Mouse (Mus musculus) myocyte (in vitro differentiated cells): Measurements from ENCODE around the gene Gm21256. TPM values are rescaled to one million over a fixed set of nuclear protein-coding genes. Genes with fewer than 3 reads are reported as not detected.
"Not testable (repeated sequence)": the region's sequence is repeated elsewhere in the genome, so short reads cannot be mapped to it uniquely, and the experiment has no call there.

Experiments used
- H3K27me3 ChIP-seq: one replicate; pipeline ENCODE4 v1.6.1; 2011; ENCODE audit not compliant: control insufficient read depth, insufficient read depth, insufficient read length
- H3K36me3 ChIP-seq: one replicate; pipeline ENCODE4 v1.6.1; 2011; ENCODE audit not compliant: control insufficient read depth, insufficient read depth
- H3K4me2 ChIP-seq: one replicate; pipeline ENCODE4 v1.6.1; 2011; ENCODE audit warnings: low read depth, control low read depth
- H3K4me3 ChIP-seq: one replicate; pipeline ENCODE4 v1.5.1; 2011; ENCODE audit warnings: mild to moderate bottlenecking, control low read depth, moderate library complexity
- H3K79me2 ChIP-seq: one replicate; pipeline ENCODE4 v1.6.1; 2011; ENCODE audit not compliant: control insufficient read depth, insufficient read depth
- H3ac ChIP-seq: one replicate; pipeline ENCODE4 v1.6.1; 2011; ENCODE audit not compliant: control insufficient read depth, insufficient read length
- polyA plus RNA-seq: library from polyadenylated mRNA; unstranded; fragments of >200 nt; fragmentation: generic; extraction: Trizol; gene quantifications from one replicate; pipeline ENCODE4 v1.2.1, GENCODE M21; 2012; ENCODE audit warnings: missing spikeins

Gene Gm21256
- polyA plus RNA-seq: not detected

DNA sequence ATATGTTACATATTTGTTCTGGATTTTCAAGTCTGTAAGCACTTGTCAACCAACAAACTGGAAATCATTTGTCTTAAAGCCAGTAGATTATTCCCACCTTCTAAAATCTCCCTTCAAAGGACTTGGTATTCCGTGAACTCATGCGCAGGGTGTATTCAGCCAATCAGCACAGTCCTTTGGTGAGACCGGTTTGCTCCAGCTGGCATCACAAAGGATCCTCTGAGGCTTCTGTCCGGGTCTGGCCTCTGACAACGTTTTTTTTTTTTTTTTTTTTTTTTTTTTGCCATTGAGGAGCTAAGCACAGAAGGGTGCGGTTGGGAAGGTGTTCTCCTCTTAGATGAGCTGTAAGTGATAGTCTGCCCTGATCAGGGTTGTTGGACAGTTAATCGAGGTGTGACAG, at the start of gene Gm21256:
Gene Gm21256, plus strand, starts transcription at position 301 of the 400 bp plus-strand sequence.
- not testable (repeated sequence) for H3K36me3 ChIP-seq, H3K79me2 ChIP-seq, H3K4me2 ChIP-seq

More for the DNA sequence above, at the start of gene Gm21256:
- H3K4me3 ChIP-seq, H3ac ChIP-seq, H3K27me3 ChIP-seq: not testable (repeated sequence)

Other genes with a start within 250 kb of the Gm21256 start
- gene Gm21170, start 240.1 kb downstream of the Gm21256 start, polyA plus RNA-seq: not detected